Mouse (Mus musculus) layer of hippocampus, adult 2 months (tissue): Measurements from ENCODE around the gene Pdia5. TPM values are rescaled to one million over a fixed set of nuclear protein-coding genes. Genes with fewer than 3 reads are reported as not detected.

Source experiments
- DNase-seq, 2 experiments: peaks; one replicate each; pipeline ENCODE4 v3.0.0; 2022; ENCODE audit warnings: low spot score in 2 of 2
- H3K27ac ChIP-seq: fragments of 200-600 bp; 2 replicates; pipeline ENCODE4 v1.8.1; 2022
- H3K4me3 ChIP-seq: fragments of 200-600 bp; 2 replicates; pipeline ENCODE4 v1.8.1; 2022; ENCODE audit warnings: mild to moderate bottlenecking
- CTCF ChIP-seq: fragments of 200-600 bp; conservative IDR thresholded peaks from 2 replicates; pipeline ENCODE4 v1.8.1; 2022; ENCODE audit warnings: antibody characterized with exemption, mild to moderate bottlenecking, moderate library complexity
- microRNA-seq, 2 experiments: library from miRNA; unstranded; fragments of <30 nt; microRNA quantifications; one replicate each; pipeline ENCODE4 v1.2.0; 2021
- total RNA-seq, 2 experiments: library from RNA; stranded (reverse); gene quantifications; 2 replicates each; pipeline ENCODE4 v1.2.3; 2021

Gene Pdia5
- total RNA-seq, 2 experiments from 2014 or later, result 3.0 to 3.8 TPM

GRCm38 (mm10) chr16:35405348-35406080, 85.2 kb downstream of the Pdia5 start:
- no peak for TF ChIP-seq CTCF
- no peak overlapping the region for H3K4me3 ChIP-seq
- DNase-seq, result no peak
- H3K27ac ChIP-seq, result no peak overlapping the region

GRCm38 (mm10) chr16:35404864-35405263, 85.8 kb downstream of the Pdia5 start:
- TF ChIP-seq CTCF, result no peak
- Histone ChIP-seq H3K27ac (no peak overlapping the region), H3K4me3 (no peak overlapping the region)
- DNase-seq, result no peak

GRCm38 (mm10) chr16:35403891-35404290, 86.8 kb downstream of the Pdia5 start:
- Histone ChIP-seq H3K27ac (no peak overlapping the region), H3K4me3 (no peak overlapping the region)
- TF ChIP-seq CTCF, result no peak
- DNase-seq, result no peak

- no peak for TF ChIP-seq CTCF
- no peak overlapping the region for H3K4me3 ChIP-seq
- DNase-seq, result peak; percentile 34 to 52
Observed at GRCm38 (mm10) chr16:35403356-35403755, 87.3 kb downstream of the Pdia5 start.

GRCm38 (mm10) chr16:35392813-35393212, 97.9 kb downstream of the Pdia5 start:
- Histone ChIP-seq H3K4me3 (no peak overlapping the region), H3K27ac (no peak overlapping the region)
- DNase-seq, result no peak
- TF ChIP-seq CTCF, result no peak

More at GRCm38 (mm10) chr16:35403356-35403755, 87.3 kb downstream of the Pdia5 start:
- H3K27ac ChIP-seq, result no peak overlapping the region

GRCm38 (mm10) chr16:35385654-35386053, 105.0 kb downstream of the Pdia5 start:
- DNase-seq, result no peak
- Histone ChIP-seq H3K4me3 (no peak overlapping the region), H3K27ac (no peak overlapping the region)
- no peak for TF ChIP-seq CTCF

GRCm38 (mm10) chr16:35380048-35380447, 110.6 kb downstream of the Pdia5 start:
- no peak for TF ChIP-seq CTCF
- DNase-seq, result no peak
- H3K4me3 ChIP-seq, result no peak overlapping the region
- H3K27ac ChIP-seq, result no peak overlapping the region

GRCm38 (mm10) chr16:35379344-35379743, 111.3 kb downstream of the Pdia5 start:
- DNase-seq, result no peak
- Histone ChIP-seq H3K4me3 (no peak overlapping the region), H3K27ac (no peak overlapping the region)
- TF ChIP-seq CTCF, result no peak

- Histone ChIP-seq H3K4me3 (peak overlapping the region; percentile 99), H3K27ac (peak overlapping the region; percentile 53)
- DNase-seq, result no peak
- no peak for TF ChIP-seq CTCF
Observed at GRCm38 (mm10) chr16:35364063-35364428, 126.6 kb downstream of the Pdia5 start.

- H3K4me3 ChIP-seq, result peak within 1 kb of the TSS; percentile 99
- peak within 1 kb of the TSS; percentile 89 for H3K27ac ChIP-seq
- peak; percentile 94 for DNase-seq
- peak; percentile 40 for TF ChIP-seq CTCF
Observed at GRCm38 (mm10) chr16:35363150-35364062, 127.3 kb downstream of the Pdia5 start, which contains the start of gene Sec22a. Sec22a (minus strand) TSS chr16:35363918.

GRCm38 (mm10) chr16:35362221-35362620, 128.5 kb downstream of the Pdia5 start:
- peak; percentile 32 for TF ChIP-seq CTCF
- H3K27ac ChIP-seq, result no peak overlapping the region
- no peak overlapping the region for H3K4me3 ChIP-seq
- no peak for DNase-seq

GRCm38 (mm10) chr16:35360593-35360992, 130.1 kb downstream of the Pdia5 start:
- Histone ChIP-seq H3K27ac (no peak overlapping the region), H3K4me3 (no peak overlapping the region)
- peak in 1 of 2 experiments; percentile 29 for DNase-seq
- TF ChIP-seq CTCF, result peak; percentile 84

- DNase-seq, result no peak
- Histone ChIP-seq H3K27ac (no peak overlapping the region), H3K4me3 (no peak overlapping the region)
- no peak for TF ChIP-seq CTCF
Observed at GRCm38 (mm10) chr16:35357449-35357848, 133.2 kb downstream of the Pdia5 start.

Small RNA genes within 50 kb of the gene (microRNA-seq; reads per million reads assigned to microRNA genes)
- gene Gm25548, result 0 reads per million in 2 experiments

Other genes with a start within 250 kb of the Pdia5 start
- gene Sec22a, start 127.0 kb downstream of the Pdia5 start, total RNA-seq, result 10 to 100 TPM; 13.7 to 16.7 TPM
- 10 to 100 TPM; 18.3 to 19.7 TPM for gene Sema5b, start 50.3 kb upstream of the Pdia5 start, total RNA-seq